Mouse (Mus musculus) erythroid progenitor cell, adult 5-6 weeks (primary cell): ENCODE measurements around the gene Hap1. TPM values are rescaled to one million over a fixed set of nuclear protein-coding genes. Genes with fewer than 3 reads are reported as not detected.
"Not testable (repeated sequence)": the region's sequence is repeated elsewhere in the genome, so short reads cannot be mapped to it uniquely, and the experiment has no call there.

Source experiments
- ATAC-seq: replicated peaks from 2 replicates; pipeline ENCODE4 v1.8.0; 2016; ENCODE audit warnings: moderate number of reproducible peaks, mild to moderate bottlenecking, moderate TSS enrichment, inconsistent platforms; ENCODE audit not compliant: poor library complexity, low FRiP score, severe bottlenecking
- total RNA-seq, 2 experiments: library from RNA; stranded (forward) in 1 of 2; stranded (reverse) in 1 of 2; fragments of 150-400 nt in 1 of 2; fragments of 186-747, 209-891 nt in 1 of 2; gene quantifications; 2 replicates each; pipeline versions ENCODE4 v1.2.3 to v1.2.4; 2015 to 2017; ENCODE audit warnings: low replicate concordance in 2 of 2

Gene Hap1
- total RNA-seq, 2 experiments from 2014 or later = not detected

DNA sequence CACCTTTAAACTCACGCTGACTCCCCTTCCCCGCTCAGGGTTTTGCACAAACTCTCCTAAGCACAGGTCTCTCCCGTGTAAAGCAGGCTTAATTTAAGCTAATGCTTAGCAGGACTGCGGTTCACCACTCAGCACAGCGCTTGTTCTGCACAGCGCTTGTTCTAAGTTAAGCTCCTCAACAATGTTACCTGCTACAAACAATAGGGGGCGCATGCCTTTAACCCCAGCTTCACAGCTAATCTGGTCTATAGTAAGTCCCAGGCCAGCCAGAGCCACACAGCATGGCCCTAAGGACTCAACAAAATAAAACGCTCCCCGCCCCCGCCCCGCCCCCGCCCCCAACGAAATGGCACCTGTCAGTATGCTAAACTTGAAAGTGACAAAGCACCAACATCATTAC lies 5.1 kb upstream of the Hap1 start:
- not testable (repeated sequence) for ATAC-seq

DNA sequence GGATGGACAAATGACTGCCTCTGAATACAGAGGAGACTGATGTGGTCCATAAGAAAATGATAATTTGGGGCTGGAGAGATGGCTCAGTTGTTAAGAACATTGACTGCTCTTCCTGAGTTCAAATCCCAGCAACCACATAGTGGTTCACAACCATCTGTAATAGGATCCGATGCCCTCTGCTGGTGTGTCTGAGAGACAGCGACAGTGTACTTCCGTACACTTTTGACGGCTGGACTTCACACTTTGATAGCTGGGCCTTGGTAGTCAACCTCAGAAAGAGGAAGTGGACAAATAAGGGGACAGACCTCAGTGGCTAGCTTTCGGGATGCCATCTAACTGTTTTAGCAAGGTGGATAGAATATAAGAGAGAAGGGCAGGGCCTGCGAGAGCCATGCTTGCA lies 4.2 kb upstream of the Hap1 start:
- no peak for ATAC-seq

DNA sequence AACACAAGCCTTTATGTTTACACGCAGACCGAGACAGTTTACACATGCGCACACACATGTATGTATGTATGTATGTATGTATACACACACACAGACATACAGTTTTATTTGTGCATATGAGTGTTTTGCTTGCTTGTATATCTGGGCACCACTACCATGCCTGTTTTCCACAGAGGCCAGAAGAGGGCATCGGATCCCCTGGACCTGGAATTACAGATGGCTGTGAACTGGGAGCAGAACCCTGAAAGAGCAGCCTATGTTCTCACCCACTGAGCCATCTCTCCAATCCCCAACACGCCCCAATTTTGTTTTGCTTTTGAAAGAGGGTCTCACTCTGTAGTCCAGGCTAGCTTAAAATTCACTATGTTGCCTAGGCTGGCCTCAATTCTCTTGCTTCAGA lies 1.5 kb upstream of the Hap1 start:
- no peak for ATAC-seq

DNA sequence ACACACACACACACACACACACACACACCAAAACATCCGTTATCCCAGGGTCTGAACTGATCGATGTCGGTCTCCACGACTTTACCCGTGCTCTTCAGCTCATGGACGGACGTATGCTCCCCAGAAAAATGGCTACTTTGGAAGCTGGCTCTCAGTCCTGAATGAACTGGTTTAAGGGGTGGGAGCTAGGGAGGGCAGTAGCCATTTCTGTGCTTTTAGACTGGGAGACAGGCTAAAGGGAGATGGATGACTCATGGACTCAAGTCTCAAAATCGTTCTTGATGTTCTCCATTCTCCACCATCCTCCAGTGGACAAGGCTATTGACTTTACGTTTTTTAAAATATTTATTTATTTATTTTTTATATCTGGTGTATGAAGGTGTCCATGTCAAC lies 887 bp upstream of the Hap1 start:
- ATAC-seq = no peak

DNA sequence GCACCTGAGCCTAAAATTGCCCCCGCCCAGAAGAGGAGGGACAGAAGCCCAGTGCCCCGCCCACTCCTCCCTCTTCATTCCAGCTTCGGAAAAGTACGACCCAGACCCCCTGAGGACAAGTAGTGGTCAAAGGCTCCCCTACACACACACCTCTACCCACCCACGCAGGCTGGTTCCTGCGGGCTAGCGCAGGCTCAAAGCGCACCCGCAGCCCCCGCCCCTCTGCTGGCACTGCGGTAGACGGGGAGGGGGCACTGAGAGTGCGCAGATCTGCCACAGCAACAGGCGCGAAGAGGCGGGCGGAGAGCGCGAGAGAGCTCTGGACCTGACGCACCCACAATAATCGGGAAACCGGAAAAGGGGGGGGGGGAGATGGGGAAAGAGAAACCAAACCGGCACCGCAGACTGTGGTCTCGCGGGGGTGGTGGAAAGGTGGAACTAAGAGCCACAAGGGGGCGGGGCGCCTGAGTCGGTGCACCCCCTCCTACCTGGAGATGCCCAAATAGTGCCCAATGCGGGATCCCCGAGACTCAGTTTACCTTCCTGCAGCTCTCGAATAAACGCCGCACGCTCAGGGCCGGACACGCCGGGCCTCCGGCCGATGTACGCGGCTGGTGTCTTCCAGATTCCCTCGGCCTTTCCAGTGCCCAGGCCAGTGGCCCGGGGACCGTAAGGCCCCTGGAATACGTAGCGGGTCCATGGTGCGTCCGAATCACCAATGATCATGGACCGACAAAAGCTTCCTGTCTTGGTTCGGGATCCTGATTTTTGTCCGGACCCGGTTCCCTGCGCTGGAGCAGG lies 577 bp downstream of the Hap1 start:
- no peak for ATAC-seq

DNA sequence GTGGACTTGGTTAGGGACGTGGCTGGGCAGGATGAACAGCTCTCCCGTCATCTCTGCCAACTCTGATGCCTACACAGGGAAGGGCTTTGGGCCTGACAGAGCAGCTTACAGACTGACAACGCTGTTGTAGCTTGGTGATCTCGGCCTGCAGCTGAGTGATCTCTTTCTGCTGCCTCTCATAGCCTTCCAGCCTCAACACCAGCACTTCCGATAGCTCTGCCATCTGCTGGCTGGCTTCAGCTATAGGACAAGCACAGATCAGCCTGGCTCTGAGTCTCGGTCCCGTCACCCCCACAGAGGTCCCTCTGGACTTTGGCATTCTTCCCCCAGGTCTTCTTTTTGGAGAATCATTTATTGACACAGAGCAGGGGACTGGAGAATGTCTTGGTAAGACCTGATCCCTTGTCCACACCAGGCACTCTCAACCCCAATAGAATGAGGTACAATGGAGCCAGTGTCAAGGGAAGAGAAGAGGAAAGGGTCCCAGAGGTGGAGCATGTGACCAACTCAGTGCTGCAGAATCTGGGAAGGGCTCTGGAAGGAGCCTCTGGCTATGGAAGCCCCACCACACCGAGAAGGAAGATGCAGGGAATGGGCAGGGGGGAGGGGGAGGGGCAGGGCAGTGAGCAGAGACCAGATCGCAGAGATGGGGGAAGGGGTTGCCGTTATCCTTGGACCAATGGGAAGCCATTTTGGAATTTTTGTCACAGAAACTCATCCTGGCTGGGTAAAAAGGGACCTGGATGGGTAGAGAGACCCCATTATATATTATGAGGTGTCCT lies 3.7 kb downstream of the Hap1 start:
- ATAC-seq = no peak

DNA sequence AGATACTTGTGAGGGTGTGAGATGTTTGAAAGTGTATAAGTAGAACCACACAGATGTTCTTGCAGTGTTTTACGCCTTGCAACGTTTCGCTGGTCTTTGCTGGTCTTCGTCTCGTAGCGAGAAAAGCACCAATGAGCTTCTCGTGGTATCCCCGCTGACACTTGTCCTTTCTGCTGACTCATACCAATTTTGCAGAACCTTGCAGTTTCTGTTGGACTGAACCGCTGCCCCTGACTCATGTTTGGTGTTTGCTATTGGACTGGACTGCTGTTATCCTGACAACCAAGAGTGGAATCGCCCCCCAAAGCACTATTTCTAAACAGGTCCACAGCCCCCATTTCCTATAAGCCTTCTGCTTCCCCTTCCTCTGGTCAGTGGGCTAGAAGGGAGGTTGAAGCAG lies 11.7 kb downstream of the Hap1 start:
- ATAC-seq = no peak

DNA sequence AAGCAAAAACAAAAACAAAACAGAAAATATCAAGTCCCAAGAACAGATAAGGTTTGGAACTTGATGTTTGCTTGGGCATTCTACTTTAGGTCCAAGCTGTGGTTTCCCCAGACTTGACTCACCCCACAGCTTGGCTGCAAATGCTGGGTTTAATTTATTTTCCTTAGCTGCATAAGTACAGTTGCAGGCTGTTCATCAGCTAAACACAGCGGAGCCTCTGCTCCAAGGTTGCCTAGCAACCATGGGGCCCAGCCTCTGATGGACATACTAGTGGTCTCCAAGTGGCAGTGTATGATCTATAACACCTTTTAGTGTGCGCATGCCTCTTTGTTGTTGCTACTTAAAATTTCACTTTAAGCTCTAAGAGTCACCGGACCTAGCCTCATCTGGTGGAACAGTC lies 20.2 kb downstream of the Hap1 start:
- no peak for ATAC-seq

DNA sequence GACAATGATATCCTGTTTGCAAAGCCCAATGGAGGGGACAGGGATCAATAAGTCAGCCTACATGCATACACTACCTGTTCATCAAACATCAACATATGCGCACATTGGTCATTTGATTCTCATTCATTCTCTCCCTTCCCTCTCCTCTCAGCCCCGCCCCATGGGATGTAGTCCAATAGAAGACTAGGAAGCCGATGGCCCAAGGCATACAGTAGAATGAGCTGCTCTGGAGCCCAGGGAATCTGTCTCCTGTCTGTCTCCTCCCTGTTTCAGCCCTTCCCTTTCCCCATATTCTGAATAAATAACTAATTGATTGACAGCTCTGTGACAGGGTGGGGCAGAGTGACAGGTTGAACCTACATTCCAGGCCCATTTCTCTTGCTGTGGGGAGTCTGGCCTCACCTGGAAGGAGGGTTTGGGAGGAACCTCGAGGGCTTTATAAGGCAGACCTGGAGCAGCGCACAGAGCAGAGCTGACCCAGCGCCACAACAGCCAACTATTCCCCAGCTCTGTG lies 21.9 kb downstream of the Hap1 start, which contains the start of gene Gast:
Gast (plus strand) TSS at position 464 of the 514 bp plus-strand sequence.
- ATAC-seq = no peak

DNA sequence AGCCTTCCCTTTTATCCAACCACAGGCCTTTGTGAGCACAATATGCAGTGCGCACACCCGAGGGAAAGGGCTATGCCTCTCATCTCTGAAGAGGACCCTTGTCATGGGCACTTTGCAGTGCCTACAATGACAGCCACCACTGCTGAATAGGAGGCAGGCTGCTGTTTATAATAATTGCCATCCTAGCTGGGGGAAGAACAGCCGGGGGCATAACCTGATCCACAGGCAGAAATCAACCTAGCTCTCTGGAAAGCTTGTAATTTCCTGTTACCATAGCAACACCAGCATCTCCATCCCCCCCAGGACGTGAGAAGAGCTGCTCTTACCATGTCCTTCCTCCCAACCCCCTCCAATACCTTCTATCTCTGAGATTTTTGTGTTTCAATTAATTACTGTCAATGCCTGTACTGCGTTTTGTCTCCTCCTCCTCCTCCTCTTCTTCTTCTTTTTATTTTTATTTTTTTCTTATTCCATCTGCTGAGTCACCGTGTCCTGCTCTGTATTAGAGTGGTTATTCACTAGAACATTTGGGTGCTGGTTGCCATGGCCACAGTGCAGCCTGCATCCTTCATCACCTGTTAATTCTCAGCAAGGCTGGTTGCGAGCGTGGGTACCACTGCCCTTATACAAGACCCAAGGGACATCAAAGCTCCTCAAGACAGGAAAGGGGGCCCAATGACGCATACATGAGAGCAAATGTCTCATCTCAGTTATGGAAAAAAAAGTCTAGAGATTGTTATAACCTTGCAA lies 23.0 kb downstream of the Hap1 start:
- no peak for ATAC-seq

DNA sequence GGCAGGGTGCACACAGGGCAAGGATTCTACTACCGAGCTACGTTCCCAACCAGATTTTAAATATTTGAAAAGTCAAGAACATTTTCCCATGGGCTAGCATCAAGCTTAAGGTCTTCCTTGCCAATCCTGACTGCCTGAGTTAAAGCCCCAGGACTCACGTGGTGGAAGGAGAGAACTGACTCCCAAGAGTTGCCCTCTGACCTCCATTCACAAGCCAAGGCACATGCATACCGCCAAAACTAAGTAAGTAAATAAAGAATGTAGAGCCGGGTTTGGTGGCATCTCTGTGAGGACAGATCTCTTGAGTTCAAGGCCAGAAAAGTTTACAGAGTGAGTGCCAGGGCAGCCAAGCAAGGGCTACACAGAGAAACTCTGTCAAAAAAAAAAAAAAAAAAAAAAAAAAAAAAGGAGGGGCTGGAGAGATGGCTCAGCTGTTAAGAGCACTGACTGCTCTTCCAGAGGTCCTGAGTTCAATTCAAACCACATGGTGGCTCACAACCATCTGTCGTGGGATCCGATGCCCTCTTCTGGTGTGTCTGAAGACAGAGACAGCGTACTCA lies 25.0 kb downstream of the Hap1 start:
- not testable (repeated sequence) for ATAC-seq

DNA sequence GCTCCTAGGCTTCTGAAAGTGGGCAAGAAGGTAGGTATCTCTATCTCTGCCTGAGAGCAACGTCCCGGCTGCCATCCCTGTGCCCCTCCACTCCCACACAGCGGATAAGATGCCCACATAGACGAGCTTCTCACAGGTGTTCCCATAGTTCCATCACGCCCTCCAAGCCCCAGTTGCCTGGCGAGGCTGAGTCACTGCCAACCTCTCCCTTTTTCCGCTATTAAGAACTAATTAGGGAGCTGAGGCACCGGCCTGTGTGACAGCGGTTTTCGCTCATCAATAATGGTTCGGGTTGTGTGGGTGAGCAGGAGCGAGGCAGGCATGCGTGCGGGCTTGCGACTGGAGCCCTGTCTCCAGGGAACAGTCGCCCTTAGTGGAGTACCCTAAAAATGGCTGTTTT lies 25.7 kb downstream of the Hap1 start:
- no peak for ATAC-seq

DNA sequence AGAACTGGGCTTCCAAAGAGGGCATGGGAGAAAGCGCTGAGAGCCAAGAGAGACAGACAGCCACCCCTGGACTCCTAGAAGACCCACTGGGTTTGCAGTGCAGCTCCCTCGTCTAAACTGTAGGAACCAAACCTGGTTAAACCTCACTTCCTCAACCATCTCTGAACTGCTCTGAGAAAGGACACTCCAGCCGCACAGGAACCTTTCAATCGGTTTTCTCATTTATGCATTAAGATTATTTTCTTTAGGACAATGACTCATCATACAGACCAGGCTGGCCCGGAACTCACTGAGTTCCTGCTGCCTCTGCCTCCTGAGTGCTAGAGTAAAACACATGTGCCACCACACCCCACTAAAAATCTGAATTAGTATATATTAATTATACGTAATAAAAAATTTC lies 28.2 kb downstream of the Hap1 start:
- ATAC-seq = no peak

DNA sequence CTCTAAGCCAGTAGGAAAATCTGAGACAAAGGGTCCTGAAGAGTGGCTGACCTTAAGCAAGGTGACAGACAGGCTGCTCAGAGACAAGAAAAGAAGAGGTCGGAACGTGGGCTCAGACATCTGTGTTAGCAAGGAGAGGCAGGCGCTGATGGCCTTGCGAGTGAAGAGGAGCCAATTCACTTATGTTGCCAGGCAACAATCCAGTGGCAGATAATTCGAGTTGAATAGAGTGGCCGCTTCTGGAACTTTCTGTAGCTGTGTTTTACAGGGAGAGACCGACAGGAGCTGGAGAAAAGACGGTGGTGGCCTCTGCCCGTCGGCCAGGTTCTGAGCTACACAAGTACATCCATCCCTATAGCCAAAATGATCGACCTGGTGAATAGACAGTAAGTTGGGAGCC lies 28.6 kb downstream of the Hap1 start:
- ATAC-seq = no peak

DNA sequence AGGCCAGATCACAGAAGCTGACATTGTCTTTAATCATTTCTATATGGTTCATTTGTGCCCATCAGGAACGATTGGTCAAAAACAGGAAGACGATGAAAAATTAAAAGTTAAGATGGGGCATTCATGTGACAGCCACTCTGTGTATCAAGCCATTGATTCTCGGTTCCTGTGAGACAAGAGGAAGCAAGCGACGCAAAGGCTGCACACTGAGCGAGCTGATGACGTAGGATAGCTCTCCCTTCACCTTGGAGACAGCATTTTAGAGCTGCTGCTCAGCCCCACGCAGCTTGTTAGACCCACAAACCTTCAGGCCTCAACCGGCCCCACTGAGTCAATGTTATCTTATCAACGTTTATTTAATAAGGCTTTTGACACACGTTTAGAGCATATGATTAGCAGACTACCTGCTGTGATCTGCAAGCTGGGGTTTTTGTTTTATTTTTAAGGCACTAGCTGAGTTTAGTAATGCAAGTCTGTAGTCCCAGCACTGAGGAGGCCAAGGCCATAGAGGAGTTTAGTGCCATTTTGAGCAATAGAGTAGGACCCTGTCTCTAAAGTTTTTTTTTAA lies 30.8 kb downstream of the Hap1 start:
- no peak for ATAC-seq

DNA sequence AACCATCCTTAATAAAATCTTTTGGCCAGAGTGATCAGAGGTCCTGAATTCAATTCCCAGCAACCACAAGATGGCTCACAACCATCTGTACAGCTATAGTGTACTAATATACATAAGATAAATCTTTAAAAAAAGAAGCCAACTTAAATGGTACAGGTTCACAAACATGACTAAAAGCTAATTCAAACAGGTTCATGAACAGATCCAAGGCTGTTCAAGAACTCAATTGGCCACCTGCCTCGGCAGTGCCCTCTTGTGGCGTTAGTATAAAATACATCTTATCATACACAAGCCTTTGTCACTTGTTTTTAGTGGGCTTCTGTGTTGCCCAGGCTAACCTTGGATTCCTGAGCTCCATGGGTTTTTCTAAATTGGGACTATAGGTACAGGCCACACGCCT lies 32.4 kb downstream of the Hap1 start:
- no peak for ATAC-seq

DNA sequence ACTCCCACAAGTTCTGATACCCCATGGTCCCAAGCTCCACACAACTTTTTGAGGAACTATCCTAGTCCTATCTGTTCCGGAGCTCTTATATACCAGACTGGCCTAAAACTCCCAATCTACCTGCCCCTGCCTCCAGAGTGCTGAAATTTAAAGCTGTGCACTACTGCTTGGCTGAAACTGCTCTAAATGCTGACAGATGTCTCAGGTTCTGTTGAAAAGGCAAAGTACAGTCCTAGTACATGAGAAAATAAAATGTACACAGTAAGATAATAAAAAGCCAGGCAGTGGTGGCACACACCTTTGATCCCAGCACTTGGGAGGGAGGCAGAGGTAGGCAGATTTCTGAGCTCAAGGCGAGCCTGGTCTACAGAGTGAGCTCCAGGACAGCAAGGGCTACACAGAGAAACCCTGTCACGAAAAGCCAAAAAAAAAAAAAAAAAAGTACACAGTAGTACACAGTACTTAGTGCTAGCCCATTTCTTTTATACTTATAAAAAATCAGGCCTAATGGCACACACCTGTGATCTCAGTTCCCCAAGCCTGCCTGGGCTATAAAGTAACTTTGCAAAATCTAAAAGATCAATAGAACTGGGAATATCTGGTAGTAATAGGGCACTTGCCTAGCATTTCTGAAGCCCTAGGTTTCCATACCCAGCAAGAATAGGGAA lies 33.2 kb downstream of the Hap1 start:
- ATAC-seq = no peak

DNA sequence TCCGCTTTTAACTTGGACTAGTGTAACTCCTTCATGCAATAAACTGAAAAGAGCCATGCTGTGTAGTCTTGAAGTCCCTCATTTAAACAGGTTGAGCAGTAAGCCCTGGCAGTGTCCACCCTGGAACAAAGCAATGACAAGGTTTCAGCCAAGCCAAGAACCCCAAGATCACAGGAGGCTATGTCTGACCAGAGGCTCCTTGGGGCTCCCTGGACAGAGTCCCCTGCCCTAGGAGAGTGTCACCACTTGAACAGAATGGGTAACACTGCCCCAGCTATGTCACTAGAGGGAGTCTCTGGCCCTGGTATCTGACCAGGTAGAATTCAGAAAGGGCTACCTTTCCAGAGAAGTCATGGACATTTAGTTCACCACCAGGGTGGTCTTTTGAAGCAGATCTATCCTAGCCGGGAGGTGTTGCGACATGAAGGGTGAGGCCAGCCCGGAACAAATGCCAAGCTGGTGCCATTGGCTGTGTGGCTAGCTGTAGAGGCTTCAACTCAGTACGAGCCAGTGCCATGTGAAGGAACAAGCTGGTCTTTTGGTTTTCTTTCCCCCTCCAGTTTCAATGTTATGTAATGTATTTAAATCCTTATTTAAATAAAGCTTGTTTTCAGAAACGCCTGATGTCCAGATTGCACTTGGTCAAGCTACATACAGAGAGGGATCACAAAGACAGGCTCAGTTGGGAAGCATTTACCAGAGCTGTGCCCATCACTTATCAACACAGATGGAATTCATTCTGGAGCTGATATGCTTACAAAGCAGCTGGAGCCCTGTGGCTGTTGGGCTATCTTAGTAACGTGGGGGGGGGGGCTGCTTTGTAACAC lies 34.2 kb downstream of the Hap1 start:
- ATAC-seq = not testable (repeated sequence)
